Mouse (Mus musculus) heart, postnatal 0 days (tissue): ENCODE data around the gene E130114P18Rik.

ENCODE experiments used
- CTCF ChIP-seq: IDR thresholded peaks from 2 replicates; pipeline ENCODE4 v1.5.1; 2016; ENCODE audit warnings: antibody characterized with exemption, control low read depth, low read depth
- EP300 ChIP-seq: IDR thresholded peaks from 2 replicates; pipeline ENCODE4 v1.6.1; 2016; ENCODE audit warnings: antibody characterized with exemption, low read depth

GRCm38 (mm10) chr4:97712547-97712946 lies 65.3 kb downstream of the E130114P18Rik start:
- no peak for TF ChIP-seq CTCF
- TF ChIP-seq EP300 = no peak
